In genomic region chr4:133754238-133754637, GRCm38 (mm10) we compare ENCODE assay signal across 8 mouse cellular contexts. TPM values are rescaled to one million over a fixed set of nuclear protein-coding genes. Genes with fewer than 3 reads are reported as not detected.
DNase-seq lines count a peak whose midpoint lies in the region; ATAC-seq lines count a peak whose summit lies in the region.

No protein-coding gene starts in this region.

- WGBS in intestine, embryonic 14.5 days = under 1% methylated on average over 38 of the region's 50 CpGs

- intact Hi-C loops in left cerebral cortex, postnatal 10 days (cut with DNase I) = loop anchor here (5.0 kb wide), 1 partner anchor 67 kb away; no protein-coding TSS in a partner anchor

- peak overlapping the region; percentile 100 for H3K4me3 ChIP-seq in intestine, embryonic 14.5 days (ENCODE audit: low read depth, low read length)

- 0 out of 2 replicates have a peak, but pooled peaks cover under 1% of the 10 kb centered on the region for H3K36me3 ChIP-seq in intestine, embryonic 14.5 days (ENCODE audit: control insufficient read depth, insufficient read depth, low read length)

- peak; percentile 99 for DNase-seq in adrenal gland, adult 2 months
- peak; percentile 97 for DNase-seq in embryo, embryonic 11 days
- peak; percentile 98 for DNase-seq in gastrocnemius, postnatal 25 days
- peak; percentile 99 for DNase-seq in intestine, embryonic 14.5 days (ENCODE audit: low spot score)
- DNase-seq in left cerebral cortex, postnatal 10 days (ENCODE audit: extremely low spot score in 1 of 2, low spot score in 2 of 2) = peak; percentile 97 to 99
- peak; percentile 97 for DNase-seq in right cerebral cortex, postnatal 14 days
- peak; percentile 96 for DNase-seq in urinary bladder, postnatal 25 days (ENCODE audit: low spot score)

- H3K27me3 ChIP-seq in intestine, embryonic 14.5 days (replicated peaks; ENCODE audit: control insufficient read depth, insufficient read depth, low read length) = no peaks in the 10 kb centered on the region

- H3K9ac ChIP-seq in intestine, embryonic 14.5 days (ENCODE audit: low read length) = peak overlapping the region; percentile 100

- H3K27ac ChIP-seq in intestine, embryonic 14.5 days (ENCODE audit: low read depth) = peak overlapping the region; percentile 100

- peaks cover 28% of the 10 kb centered on the region for H3K4me1 ChIP-seq in intestine, embryonic 14.5 days (replicated peaks; ENCODE audit: control insufficient read depth, insufficient read depth, low read length)

- ATAC-seq in intestine, embryonic 14.5 days (replicated peaks; ENCODE audit: low FRiP score, low TSS enrichment, low read depth) = peak; percentile 87
- ATAC-seq in megakaryocyte-erythroid progenitor cell, adult 5-6 weeks (replicated peaks; ENCODE audit: low FRiP score, low TSS enrichment, poor library complexity, severe bottlenecking) = peak; percentile 42

- H3K9me3 ChIP-seq in intestine, embryonic 14.5 days (ENCODE audit: control insufficient read depth, low read length) = no peaks in the 10 kb centered on the region

- peak overlapping the region; percentile 92 for H3K4me2 ChIP-seq in intestine, embryonic 14.5 days (ENCODE audit: low read length)

RNA-seq across cellular contexts. Expression of gene Arid1a, which starts 2.3 kb away (rescaled TPM):
- total RNA-seq in adrenal gland, adult 2 months (2021) = 10 to 100 TPM; 45.9 to 48.6 TPM
- polyA plus RNA-seq in adrenal gland, adult 2 months (2012; rRNA removed) = 69.7 and 74.0 TPM in 2 replicates
- total RNA-seq in gastrocnemius, postnatal 25 days (2021) = 10 to 100 TPM; 19.6 to 21.7 TPM
- polyA plus RNA-seq in intestine, embryonic 14.5 days (2014; fragmentation: Nextera tagmentation; extraction: Ambion mirVana) = 40.3 and 40.5 TPM in 2 replicates
- 10 to 100 TPM; 76.0 to 76.8 TPM for total RNA-seq in left cerebral cortex, postnatal 10 days (2021)
- total RNA-seq in megakaryocyte-erythroid progenitor cell, adult 5-6 weeks (2014; fragmentation: Nextera tagmentation) = 127 and 136 TPM in 2 replicates
- total RNA-seq in megakaryocyte-erythroid progenitor cell, adult 5-6 weeks (2017) = 28.2 and 29.6 TPM in 2 replicates

Comparison
In these comparisons a context has a peak if more than half of its experiments do, and no peak if none do; other contexts are left out.
1. Peak in every context shown above with its lines: DNase-seq, ATAC-seq, H3K4me3 ChIP-seq and H3K27ac ChIP-seq.